Mouse (Mus musculus): ENCODE data around the gene Dmac1. TPM values are rescaled to one million over a fixed set of nuclear protein-coding genes. Genes with fewer than 3 reads are reported as not detected.
"Not testable (repeated sequence)": the region's sequence is repeated elsewhere in the genome, so short reads cannot be mapped to it uniquely, and the experiment has no call there.

Dmac1 gene
- total RNA-seq (2022) = 10 to 100 TPM; 50.1 to 58.1 (median 54.9) TPM

- DNase-seq (ENCODE audit: low spot score) = peak; percentile 96
Measured at GRCm38 (mm10) chr4:75278197-75279175, at the start of gene Dmac1. Dmac1 (minus strand) TSS chr4:75278305.

- DNase-seq (ENCODE audit: low spot score) = no peak
Measured at GRCm38 (mm10) chr4:75315431-75315830, 37.3 kb upstream of the Dmac1 start.

DNA sequence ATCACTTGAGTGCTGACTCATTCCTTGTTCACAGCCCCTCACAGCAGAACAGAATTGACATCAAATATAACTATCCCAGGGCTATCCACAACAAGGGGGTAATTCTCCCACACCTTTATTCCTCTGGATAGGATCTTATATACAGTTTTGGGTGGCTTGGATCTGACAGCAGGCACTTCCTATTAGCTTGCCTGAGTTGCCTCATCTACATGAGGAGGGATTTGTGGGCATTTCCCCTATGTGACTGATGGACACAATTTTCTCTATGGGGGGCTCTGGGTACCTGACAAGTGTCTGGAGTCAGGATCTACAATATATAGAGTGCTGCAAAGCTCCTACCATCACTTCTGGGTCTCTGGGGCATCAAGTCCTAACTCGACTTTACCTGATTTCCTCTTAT lies 36.9 kb upstream of the Dmac1 start:
- no peak for DNase-seq (ENCODE audit: low spot score)

GRCm38 (mm10) chr4:75311918-75312317 lies 33.8 kb upstream of the Dmac1 start:
- DNase-seq (ENCODE audit: low spot score) = no peak

DNA sequence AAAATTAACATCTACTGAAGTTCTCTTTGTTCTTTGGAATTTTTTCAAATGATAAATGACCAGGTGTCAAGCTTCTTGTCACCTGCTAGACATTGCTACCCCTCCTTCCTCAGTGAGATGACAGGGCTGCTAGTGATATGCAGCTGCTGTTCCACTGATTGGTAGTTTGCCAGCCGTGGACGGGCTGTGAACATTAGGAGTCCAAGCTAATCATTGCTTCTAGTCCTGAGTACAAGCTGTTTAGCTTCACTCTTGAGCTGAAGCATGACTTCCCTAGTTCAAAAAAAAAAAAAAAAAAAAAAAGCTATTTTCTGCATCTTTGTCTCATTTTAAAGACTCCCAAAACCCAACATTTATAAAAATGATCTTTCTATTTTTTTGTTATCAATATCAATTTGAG lies 33.2 kb upstream of the Dmac1 start:
- no peak for DNase-seq (ENCODE audit: low spot score)

GRCm38 (mm10) chr4:75300205-75300972 lies 22.3 kb upstream of the Dmac1 start:
- no peak for DNase-seq (ENCODE audit: low spot score)

- no peak for DNase-seq (ENCODE audit: low spot score)
Measured at GRCm38 (mm10) chr4:75292315-75292714, 14.2 kb upstream of the Dmac1 start.

DNA sequence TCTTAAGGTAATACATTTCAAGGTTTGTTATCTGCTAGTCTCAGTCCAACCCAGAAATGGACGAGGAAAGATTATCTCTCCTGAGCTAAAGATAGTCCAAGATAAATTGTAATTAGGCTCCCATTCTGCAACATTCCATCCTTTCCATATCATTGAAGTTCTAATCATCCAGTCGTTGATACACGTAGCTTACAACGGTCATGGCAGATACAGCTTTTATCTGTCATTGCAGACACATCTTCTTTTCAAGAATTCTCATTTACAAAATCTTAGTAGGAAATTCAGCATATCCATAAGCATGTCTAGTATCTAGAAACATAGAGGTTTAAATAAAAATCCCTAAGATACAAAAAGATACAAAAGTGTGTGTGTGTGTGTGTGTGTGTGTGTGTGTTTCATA lies 13.0 kb upstream of the Dmac1 start:
- DNase-seq (ENCODE audit: low spot score) = no peak

- DNase-seq (ENCODE audit: low spot score) = no peak
Measured at GRCm38 (mm10) chr4:75277467-75278196, 473 bp downstream of the Dmac1 start.

- no peak for DNase-seq (ENCODE audit: low spot score)
Measured at GRCm38 (mm10) chr4:75275737-75276136, 2.4 kb downstream of the Dmac1 start.

DNA sequence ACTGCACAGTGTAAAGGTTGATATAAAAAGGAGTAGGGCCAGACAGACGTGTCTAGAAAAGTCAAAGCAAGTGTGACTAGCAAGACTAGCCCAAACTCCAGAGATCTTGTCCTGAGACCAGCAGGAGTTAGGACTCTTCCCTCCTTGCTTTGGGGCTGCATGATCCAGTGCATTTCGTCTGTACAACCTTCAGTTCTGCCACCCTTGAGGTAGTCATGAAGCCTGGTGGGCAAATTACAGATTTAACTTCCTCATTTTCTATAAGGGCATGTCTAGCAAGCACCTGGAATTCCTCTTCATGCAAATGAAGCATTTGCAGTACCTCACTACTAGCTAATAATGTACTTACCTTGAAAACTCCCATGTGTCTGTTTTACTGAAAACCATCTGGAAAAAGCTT lies 10.2 kb downstream of the Dmac1 start:
- no peak for DNase-seq (ENCODE audit: low spot score)

DNA sequence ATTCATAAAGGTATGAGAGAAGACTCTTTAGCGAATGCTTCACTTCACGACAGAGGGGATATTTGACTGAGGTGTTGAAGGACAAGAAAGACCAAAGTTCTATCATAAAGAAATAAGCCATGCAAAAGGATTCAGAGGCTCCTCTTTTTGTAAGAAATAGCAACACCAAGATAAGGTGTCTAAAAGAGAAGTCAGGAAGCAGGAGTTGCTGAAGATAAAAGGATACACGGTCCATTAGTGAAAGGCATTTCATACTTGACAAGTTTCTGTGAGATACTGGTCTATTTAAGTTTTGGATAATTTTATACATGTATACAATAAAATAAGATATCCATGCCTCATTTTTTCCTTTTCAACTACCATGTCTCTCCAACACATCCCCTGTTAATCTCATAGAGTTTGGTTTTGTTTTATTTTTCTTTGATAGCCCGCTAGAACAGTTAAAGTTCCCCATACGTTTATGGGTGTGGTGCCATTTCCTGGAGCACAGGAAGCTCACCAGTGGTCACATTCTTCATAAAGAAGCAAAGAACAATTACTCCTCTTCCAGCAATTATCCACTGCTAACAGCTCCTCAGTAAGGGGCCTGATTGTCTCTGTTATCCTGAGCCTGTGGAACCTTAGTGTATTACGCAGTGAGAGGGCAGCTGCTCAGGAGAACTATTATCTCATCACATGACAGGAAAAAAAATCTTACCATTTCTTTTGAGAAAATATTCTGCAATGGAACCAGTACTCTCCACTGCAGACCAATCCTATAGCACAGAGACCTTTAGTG lies 11.1 kb downstream of the Dmac1 start:
- no peak for DNase-seq (ENCODE audit: low spot score)

- no peak for DNase-seq (ENCODE audit: low spot score)
Measured at GRCm38 (mm10) chr4:75264219-75264618, 13.9 kb downstream of the Dmac1 start.

GRCm38 (mm10) chr4:75263556-75264129 lies 14.5 kb downstream of the Dmac1 start:
- no peak for DNase-seq (ENCODE audit: low spot score)

DNA sequence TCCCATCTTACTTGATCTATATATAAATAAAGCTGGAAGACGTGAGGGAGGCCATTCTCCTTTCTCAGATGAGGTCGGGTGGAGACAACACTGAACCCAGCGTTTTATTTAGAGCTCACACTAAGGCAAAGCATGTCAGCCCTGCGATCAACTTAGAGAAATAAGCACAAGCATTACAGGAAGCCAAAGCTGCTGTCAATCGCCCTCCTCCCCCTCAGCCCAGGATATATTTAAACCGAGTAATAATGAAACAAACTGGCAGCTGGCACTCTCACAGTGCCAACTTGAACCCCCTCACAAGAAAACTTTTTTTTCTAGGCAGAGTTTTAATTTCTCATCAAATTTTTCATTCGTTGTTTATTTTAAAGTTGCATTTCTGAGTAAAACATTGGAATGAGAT lies 15.7 kb downstream of the Dmac1 start:
- no peak for DNase-seq (ENCODE audit: low spot score)

- no peak for DNase-seq (ENCODE audit: low spot score)
Measured at GRCm38 (mm10) chr4:75260156-75260555, 17.9 kb downstream of the Dmac1 start.

GRCm38 (mm10) chr4:75259447-75259846 lies 18.7 kb downstream of the Dmac1 start:
- no peak for DNase-seq (ENCODE audit: low spot score)

- DNase-seq (ENCODE audit: low spot score) = not testable (repeated sequence)
Measured at GRCm38 (mm10) chr4:75234602-75235001, 43.5 kb downstream of the Dmac1 start.
